Mouse (Mus musculus) cerebellum, adult 2 months (tissue): ENCODE results near the gene Erbb4. TPM values are rescaled to one million over a fixed set of nuclear protein-coding genes. Genes with fewer than 3 reads are reported as not detected.
A peak's percentile ranks its signal among the peaks of the same experiment; 100 is the strongest.

Experiments
- DNase-seq, 2 experiments: peaks; one replicate each; pipeline ENCODE4 v3.0.0; 2021
- H3K27ac ChIP-seq: fragments of 200-500 bp; 2 replicates; pipeline ENCODE4 v1.5.1; 2012; ENCODE audit warnings: low read length, control low read depth, inconsistent platforms; ENCODE audit not compliant: insufficient read depth
- H3K27me3 ChIP-seq: fragments of 200-500 bp; 2 replicates; pipeline ENCODE4 v1.6.1; 2012; ENCODE audit warnings: inconsistent platforms, mild to moderate bottlenecking, low read length, moderate library complexity; ENCODE audit not compliant: control insufficient read depth, insufficient read depth
- H3K4me1 ChIP-seq: fragments of 200-500 bp; 2 replicates; pipeline ENCODE4 v1.6.1; 2011; ENCODE audit warnings: low read length; ENCODE audit not compliant: control insufficient read depth, insufficient read depth
- H3K4me3 ChIP-seq: fragments of 200-500 bp; replicated peaks from 2 replicates; pipeline ENCODE3; 2011; ENCODE audit warnings: mild to moderate bottlenecking, low read depth, low read length, control low read depth; ENCODE audit not compliant: insufficient read depth
- CTCF ChIP-seq: fragments of 200-500 bp; IDR thresholded peaks from 2 replicates; pipeline ENCODE4 v1.5.1; 2011; ENCODE audit warnings: low read depth, mild to moderate bottlenecking, control low read depth, low read length, moderate library complexity, borderline replicate concordance; ENCODE audit not compliant: insufficient read depth
- POLR2A ChIP-seq: fragments of 200-500 bp; IDR thresholded peaks from 2 replicates; pipeline ENCODE4 v1.6.1; 2011; ENCODE audit warnings: low read length, control low read depth, borderline replicate concordance; ENCODE audit not compliant: insufficient read depth
- WGBS: fragments of 180-500 bp; shearing (Covaris S2); methylation state at CpG from one replicate; pipeline ENCODE4 v1.1.7; 2018; 5-methylcytosine and 5-hydroxymethylcytosine counted together
- polyA plus RNA-seq: library from polyadenylated mRNA; depleted of rRNA; stranded (reverse); fragments of >200 nt; gene quantifications from 2 replicates; pipeline ENCODE4 v1.2.3, GENCODE M21; 2012

The Erbb4 gene
- polyA plus RNA-seq, 1 experiment: 7.6 TPM

DNA sequence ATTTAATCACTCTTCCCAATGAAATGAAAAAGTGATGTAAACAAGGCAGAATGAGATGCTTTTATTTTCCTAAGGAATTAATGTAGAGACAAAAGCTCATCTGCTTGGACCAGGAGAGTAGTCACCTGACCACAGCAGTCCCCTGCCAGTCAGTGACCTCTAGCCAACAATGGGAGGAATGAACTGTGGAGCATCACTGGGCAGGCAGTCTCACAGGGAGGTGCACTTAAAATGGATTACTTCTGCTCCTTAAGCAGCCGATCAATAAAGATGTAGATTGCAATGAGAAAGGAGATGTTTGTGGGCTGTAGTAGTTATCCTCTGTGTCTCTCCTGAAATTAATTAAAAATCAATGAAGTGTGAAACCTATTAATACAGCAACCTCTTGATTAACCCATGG, 1018.2 kb downstream of the Erbb4 start:
- no peaks in the 10 kb centered on the region for H3K4me1 ChIP-seq
- no peak overlapping the region for H3K4me3 ChIP-seq
- no peaks in the 10 kb centered on the region for H3K27me3 ChIP-seq
- TF ChIP-seq CTCF: no peak
- no peak for DNase-seq
- WGBS: 33% methylated on average over 1 of the region's 1 CpGs
- no peak overlapping the region for H3K27ac ChIP-seq

DNA sequence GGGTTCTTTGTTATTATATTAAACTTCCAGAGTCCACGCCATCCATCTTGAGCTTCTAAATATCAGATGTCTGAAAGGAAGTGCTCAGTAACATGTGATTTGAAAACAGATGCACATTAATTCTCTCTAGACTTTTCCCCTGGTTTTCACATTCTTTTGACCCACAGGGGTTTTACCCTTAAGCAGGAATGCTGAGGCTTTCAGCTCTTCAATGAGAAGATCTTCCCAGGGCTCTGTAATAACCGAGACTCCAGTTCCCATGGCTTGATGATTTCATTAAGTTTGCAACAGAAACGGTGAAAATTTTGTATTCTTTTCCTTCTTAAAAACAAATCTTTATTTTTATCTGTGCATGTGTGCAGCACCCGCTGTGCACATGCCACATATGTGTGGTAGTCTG, 1051.4 kb downstream of the Erbb4 start:
- Histone ChIP-seq H3K4me1 (no peaks in the 10 kb centered on the region), H3K4me3 (no peak overlapping the region), H3K27me3 (no peaks in the 10 kb centered on the region), H3K27ac (no peak overlapping the region)
- WGBS: 83% methylated on average over 4 of the region's 4 CpGs
- no peak for TF ChIP-seq CTCF
- no peak for TF ChIP-seq POLR2A
- no peak for DNase-seq

DNA sequence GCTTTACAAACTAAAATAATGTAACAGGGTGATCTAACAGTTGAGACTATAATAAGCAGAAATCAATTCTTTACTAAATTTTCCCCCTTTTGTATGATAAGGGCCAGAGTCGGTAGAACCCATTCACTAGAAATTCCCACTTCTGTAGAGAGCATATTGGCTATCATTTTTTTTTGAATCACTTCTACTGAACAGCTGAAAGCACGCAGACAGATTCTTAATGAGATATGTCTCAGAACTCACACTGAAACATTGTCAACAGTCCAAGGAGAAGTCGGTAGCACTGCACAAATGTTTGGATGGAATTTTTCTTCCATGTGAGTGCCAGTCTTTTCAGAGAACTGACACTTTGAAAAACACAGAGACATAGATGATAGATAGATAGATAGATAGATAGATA, 1053.1 kb downstream of the Erbb4 start:
- H3K4me3 ChIP-seq: no peak overlapping the region
- WGBS: 22% methylated on average over 3 of the region's 3 CpGs
- no peak overlapping the region for H3K27ac ChIP-seq
- no peaks in the 10 kb centered on the region for H3K27me3 ChIP-seq
- TF ChIP-seq POLR2A (no peak), CTCF (no peak)
- H3K4me1 ChIP-seq: no peaks in the 10 kb centered on the region
- no peak for DNase-seq

DNA sequence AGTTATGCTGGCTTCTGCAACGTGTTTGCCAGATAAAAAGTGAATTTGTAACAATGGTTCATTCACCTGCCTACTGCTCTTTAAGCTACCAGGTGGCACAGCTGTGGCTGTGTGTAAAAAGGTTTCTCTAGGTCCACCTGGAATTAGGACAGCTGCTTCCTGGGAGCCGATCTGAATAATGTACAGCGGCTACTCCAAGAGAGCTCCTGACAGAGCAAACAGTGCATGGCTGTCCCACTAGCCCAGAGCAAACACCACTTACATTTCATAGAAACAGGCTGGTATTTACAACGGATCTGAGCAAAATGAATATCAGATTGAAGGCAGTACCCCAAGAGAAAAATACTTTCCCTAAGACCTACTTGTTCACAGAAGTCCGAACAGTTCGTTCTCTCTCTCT, 1058.0 kb downstream of the Erbb4 start:
- WGBS: 53% methylated on average over 6 of the region's 6 CpGs
- Histone ChIP-seq H3K27me3 (no peaks in the 10 kb centered on the region; the same call in 1 of the 2 replicates), H3K4me3 (no peak overlapping the region), H3K27ac (no peak overlapping the region), H3K4me1 (no peaks in the 10 kb centered on the region)
- no peak for DNase-seq
- TF ChIP-seq CTCF (no peak), POLR2A (no peak)

DNA sequence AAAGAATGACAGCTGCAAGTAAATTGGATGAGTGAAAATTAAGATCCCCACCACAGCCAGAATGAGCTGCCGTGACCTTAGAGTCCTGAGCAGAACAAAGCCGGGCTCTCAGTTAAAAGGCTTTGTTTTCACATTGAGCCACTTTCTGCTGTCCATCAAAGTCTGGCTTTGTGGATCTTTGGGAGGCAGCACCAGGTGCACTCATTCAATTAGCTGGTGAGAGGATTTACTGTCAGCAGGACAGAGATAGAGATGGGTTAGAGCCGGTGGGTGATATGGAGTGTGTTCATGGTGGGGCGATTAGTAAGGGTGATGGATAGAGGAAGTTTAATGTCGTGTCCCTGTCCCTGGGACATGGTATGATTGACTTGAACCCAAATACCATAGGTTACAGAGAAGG, 1060.7 kb downstream of the Erbb4 start:
- no peak for DNase-seq
- Histone ChIP-seq H3K4me3 (no peak overlapping the region), H3K27ac (no peak overlapping the region), H3K27me3 (no peaks in the 10 kb centered on the region; the same call in 1 of the 2 replicates), H3K4me1 (no peaks in the 10 kb centered on the region)
- TF ChIP-seq CTCF (no peak), POLR2A (no peak)
- 63% methylated on average over 5 of the region's 5 CpGs for WGBS

DNA sequence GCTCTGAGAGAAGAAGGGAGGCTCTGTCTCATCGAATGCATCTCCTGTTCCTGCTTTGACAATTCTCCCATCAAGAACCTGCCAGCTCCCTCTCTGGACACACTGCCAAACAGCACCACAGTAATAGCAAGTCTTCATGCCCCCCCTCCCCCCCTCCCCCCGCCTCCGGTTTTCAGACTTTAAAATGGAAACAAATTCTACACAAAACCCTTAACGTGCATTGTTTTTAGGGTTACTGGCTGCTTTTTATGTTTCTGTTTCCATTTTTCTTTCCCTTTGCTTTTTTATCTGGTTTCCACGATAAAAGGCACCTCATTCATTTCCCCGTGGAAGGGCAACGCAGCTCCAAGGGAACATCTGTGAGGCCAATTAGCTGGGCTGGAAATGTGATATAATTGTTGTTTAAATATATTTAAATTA, 1061.3 kb downstream of the Erbb4 start:
- Histone ChIP-seq H3K4me3 (peak overlapping the region; percentile 50), H3K27me3 (no peaks in the 10 kb centered on the region; the same call in 1 of the 2 replicates), H3K27ac (no peak overlapping the region), H3K4me1 (no peaks in the 10 kb centered on the region)
- TF ChIP-seq CTCF (no peak; the same call in 1 of the 2 replicates), POLR2A (no peak)
- peak in 1 of 2 experiments; percentile 29 for DNase-seq
- 4% methylated on average over 7 of the region's 7 CpGs for WGBS

DNA sequence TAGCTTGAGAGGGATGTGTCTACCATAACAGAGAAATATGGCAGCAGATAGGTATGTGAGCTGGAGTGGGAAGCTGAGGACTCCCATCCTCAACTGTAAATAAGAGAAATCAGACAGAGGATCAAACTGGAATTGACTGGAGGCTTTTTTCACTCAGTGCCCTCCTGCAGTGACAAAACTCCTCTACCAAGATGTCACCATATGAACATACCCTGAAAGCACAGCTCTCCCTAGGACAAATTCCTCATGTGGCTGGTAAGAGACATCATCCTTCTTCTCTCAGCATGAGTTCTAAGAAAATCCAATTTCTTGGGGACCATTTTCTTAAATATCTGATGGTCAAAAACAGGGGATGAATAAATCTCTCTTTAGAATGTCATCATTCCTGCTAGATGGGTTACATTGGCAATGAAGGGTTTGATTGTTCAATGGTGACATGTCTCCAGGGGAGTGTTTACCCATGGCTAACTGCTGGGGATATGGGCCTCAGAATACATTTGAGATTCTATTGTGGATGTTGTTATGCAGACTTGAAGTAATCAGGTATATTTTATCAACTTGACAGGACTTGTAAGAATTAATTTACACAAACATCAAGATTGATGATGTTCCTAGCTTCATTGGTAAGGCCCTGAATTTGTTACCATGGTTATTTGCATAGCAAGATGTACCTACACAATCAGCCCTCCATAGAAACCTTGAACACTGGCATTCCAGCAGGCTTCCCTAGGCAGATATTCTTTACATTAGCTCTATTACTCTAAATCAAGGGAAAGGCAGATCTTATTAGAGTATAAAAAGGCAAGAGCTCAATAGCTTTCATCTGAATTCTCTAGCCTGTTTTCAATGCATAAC, 1083.5 kb downstream of the Erbb4 start:
- no peak overlapping the region for H3K27ac ChIP-seq
- H3K27me3 ChIP-seq: no peaks in the 10 kb centered on the region
- no peak overlapping the region for H3K4me3 ChIP-seq
- H3K4me1 ChIP-seq: no peaks in the 10 kb centered on the region
- TF ChIP-seq CTCF (no peak), POLR2A (no peak)
- DNase-seq: no peak

DNA sequence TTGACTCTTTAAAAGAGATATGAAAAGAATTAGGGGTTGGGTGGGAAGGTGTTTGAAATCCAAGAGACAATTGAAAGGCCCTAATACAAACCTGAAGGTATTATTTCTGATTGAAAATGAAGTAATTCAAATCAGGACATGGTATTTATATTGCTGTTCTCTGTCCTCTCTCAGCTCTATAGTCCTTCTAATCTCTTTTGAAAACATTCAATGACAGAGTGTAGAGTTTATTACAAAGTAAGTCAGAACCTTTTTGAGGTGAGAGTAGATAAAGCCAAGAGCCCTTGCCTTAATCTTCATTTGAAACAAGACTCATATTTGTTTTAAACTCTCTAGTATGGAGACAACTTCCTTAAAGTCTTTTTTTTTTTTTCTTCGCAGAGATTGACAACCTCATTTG, 1087.8 kb downstream of the Erbb4 start:
- WGBS: 94% methylated on average over 1 of the region's 1 CpGs
- no peak for TF ChIP-seq POLR2A
- no peak for TF ChIP-seq CTCF
- H3K27ac ChIP-seq: no peak overlapping the region

DNA sequence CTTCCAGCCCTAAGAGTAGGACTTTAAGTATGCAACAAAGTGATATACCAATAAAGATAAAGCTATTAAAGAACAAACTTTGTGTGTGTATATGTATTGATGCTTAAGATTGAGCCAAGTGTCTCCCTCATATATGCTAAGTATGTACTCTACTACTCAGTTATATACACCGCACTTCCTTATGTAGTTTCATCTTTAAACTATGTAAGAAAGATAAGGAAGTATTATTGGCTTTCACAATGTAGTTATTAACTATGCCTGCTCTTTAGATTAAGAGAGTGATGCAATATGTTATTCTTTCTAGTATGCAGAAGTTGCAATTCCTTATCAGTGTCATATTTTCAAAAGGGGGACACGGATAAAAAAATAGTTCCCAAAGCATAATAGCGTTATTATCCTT, 1088.2 kb downstream of the Erbb4 start:
- TF ChIP-seq CTCF (no peak), POLR2A (no peak)
- no peak overlapping the region for H3K27ac ChIP-seq
- DNase-seq: no peak
- H3K4me1 ChIP-seq: no peaks in the 10 kb centered on the region
- WGBS: 96% methylated on average over 3 of the region's 3 CpGs
- H3K27me3 ChIP-seq: no peaks in the 10 kb centered on the region
- H3K4me3 ChIP-seq: no peak overlapping the region

More for the DNA sequence above, 1087.8 kb downstream of the Erbb4 start:
- DNase-seq: no peak
- H3K4me1 ChIP-seq: no peaks in the 10 kb centered on the region
- H3K4me3 ChIP-seq: no peak overlapping the region
- H3K27me3 ChIP-seq: no peaks in the 10 kb centered on the region
